Mouse (Mus musculus) urinary bladder, postnatal 10 days (tissue): ENCODE results near the gene Tprkb.
A peak's percentile ranks its signal among the peaks of the same experiment; 100 is the strongest.
"Not testable (repeated sequence)": the region's sequence is repeated elsewhere in the genome, so short reads cannot be mapped to it uniquely, and the experiment has no call there.

Source experiments
- DNase-seq: peaks from one replicate; pipeline ENCODE4 v3.0.0; 2022; ENCODE audit warnings: low spot score

Tprkb gene

DNA sequence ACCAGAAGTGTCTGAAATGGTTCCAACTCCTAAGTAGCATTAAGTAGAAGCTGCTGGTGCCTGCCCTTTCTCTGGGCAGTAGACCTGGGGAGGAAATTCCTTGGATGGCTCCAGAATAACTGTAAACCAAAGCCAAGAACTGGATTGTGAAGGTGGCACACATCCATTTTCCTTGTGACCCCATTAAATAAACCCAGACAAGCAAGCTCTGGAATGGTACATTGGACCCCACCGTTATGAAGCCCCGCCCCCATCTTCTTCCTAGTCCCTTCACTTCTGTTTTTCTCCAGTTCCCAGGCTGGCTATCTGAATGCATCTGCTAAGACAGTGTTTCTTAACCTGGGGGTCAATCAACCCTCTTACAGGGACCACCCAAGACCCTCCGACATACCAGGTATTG lies at the start of gene Tprkb:
Tprkb (plus strand) TSS at position 279 of the 400 bp plus-strand sequence.
- DNase-seq: no peak

DNA sequence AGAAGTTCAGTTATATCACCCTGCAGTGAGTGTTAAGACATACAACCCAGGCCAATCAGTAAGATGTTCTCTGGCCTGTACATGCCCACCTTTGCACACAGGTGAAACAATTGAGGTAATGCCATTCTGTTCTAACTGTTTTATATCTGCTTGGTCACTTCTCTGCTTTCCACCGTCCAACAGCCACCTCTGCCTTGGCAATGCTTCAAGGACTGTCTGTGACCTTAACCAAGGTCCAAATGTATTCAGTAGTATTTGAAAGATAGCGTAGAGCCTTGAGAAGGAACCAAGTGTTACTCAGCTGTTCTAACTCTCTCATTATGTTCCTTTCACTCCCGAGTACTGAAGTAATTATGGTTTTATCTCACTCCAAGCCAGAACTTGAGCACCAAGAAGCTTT lies 49.1 kb upstream of the Tprkb start:
- DNase-seq: no peak

DNA sequence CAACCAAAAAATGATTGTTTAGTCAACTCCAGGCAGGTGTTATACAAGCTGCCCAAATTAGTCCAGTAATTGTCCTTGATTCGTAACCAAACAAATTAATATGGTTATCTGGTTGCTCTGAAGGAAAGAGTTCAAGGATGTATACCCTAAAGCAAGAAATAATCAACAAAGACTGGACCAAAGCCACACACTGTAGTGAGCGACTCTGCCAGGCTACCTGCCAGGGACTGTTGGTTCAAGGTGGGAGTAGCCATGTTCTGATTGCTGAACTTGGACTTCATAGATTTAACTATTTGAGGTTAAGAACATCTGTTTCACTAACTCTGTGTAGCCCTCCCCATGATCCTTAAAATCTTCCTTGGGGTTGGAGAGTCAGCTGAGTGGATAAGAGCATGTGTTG lies 48.5 kb upstream of the Tprkb start:
- DNase-seq: no peak

DNA sequence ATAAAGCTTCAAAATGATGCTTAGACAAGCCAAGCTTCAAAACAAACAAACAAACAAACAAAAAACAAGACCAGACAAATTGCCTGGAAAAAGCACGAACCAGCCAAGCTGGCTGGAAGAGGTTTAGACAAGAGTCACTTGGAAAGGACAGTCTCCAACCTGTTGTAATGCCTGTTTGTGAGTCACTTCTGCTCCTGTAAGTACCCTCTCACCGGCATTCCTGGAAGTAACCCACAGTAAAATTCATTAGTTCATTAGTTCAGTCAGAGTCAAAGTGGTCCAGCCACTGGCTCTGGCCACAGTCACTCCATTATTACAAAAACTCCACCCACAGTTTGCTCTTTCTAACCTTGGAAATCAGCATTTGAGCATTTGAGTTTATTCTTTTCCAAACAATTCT lies 47.8 kb upstream of the Tprkb start:
- DNase-seq: no peak

DNA sequence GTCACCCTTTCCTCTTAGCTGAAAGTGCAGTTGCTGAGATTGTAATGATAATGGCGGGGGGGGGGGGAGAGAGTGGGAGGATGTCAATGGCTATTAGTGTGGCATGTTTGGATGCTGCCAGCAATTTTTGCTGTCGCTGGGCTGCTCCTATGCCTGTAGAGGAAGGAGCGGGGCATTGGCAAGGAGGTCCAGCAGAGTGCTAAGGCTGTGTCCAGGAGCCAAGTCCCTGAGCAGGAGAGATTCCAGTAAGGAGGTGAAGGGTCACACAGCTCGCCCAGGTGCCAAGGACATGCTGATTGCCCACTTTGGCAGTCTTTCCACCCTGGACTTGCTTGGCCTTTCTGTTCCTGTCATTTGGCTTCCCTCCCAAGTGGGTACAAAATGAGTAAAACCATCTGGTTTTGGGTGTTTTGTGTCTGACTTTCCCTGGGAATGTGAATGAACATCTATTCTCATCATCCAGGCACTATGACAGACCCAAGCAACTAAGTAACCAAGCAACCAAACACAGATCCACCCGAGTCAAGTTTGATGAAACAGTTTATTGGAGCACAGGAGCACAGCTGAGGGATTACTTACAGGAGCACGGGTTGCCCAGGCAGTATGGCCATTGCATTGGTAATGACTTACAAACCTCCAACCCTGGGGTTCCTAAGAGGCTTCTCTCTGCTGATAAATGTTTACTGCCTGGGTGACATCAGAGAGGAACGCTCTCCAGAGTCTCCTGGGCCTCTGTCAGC lies 46.6 kb upstream of the Tprkb start:
- not testable (repeated sequence) for DNase-seq

DNA sequence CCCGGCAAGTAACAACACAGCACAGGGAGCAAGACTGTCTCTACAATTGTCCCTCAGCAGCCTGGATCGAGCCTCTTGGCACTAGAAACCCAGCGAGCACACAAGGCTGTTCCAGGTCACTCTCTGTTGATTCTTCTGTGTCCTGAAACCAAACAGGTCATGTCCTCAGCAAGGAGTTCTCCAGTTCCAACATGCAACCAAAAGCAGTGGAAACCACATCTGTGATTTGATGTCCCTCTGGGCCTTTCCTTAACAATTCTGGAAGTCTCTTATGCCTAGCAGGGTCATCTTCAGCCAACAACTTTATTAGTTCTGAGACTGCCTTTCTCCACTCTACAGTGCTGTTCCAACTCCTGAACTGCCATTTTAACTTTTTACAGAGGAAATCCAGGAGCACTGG lies 45.5 kb upstream of the Tprkb start:
- not testable (repeated sequence) for DNase-seq

DNA sequence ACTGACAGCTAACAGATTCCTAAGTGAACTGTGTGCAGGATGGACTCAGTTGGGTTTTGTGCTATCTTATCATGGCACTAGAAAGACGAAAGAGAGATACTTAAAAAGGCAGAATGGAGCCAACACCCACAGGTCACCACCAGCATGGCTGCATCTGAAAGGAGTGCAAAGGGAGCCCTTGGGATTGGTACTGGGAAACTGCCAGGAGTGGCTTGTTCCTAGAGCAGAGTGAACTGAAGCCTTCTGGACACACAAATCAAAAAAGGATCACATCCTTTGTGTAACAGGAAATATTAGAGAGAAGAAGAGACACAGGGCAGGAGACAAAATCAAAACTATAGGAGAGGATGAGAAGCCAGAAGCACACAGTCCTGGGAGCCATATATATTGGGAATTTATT lies 44.7 kb upstream of the Tprkb start:
- not testable (repeated sequence) for DNase-seq

DNA sequence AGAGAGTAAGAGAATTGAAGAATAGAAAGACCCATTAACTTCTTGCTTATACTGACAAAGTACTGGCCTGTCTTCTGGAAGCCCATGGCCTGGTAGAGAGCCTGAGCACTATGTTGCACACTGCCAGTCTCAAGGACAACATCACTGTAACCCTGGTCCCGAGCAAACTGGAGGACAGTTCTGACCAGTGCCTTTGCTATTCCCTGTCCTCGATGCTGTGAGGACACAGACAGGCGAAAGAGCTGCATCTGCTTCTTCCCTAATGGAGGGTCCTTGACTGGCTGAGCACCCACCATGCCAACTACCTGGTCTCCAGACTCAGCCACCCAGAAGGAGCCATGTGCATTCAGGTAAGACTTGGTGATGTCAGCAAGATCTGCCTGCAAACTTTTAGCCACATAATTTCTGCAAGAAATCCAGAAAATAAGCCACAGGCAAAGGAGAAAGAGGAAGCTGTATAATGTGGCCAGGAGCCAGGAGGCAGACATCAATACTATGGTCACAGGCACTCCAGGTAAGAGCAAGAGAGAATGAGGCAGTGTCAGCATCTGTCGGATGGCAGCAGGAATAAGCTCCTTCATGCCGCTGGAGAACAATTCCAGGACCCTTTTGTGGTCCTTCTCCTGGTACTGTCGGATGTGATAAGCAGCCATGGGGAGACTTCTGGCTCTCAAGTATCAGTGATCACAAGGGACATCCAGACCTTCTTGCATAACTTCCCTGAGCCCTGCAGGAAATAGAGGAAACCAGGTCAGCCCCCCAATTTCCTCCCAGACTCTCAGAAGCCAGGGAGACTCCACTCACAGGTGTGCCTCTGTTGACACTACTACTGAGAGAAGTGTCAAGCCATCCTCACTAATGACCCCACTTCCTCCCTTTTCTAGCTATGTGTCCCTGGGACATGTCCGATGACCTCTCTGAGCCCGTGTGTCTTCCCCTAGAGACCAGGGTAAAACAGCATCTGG lies 43.7 kb upstream of the Tprkb start:
- DNase-seq: no peak

DNA sequence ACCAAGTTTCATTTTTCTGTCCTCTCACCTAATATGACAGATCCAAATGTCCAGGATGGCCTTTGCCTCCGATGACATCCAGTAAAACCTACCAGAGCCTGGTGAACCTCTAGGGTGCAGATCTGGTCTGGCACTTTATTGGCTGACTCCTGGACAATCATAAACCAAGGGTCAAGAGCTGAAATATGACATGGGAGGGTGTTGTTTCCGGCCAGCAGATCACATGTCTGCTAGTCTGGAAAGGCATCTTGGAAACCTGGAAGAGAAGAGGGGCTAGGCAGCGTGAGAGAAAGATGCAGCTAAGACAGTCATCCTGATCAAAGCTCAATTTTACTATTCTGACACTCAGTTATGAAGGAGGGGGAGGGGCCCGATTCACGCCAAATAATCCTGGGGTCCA lies 42.7 kb upstream of the Tprkb start, which contains the start of gene Nat8f2:
Nat8f2 (minus strand) TSS at position 153 of the 400 bp plus-strand sequence.
- not testable (repeated sequence) for DNase-seq

DNA sequence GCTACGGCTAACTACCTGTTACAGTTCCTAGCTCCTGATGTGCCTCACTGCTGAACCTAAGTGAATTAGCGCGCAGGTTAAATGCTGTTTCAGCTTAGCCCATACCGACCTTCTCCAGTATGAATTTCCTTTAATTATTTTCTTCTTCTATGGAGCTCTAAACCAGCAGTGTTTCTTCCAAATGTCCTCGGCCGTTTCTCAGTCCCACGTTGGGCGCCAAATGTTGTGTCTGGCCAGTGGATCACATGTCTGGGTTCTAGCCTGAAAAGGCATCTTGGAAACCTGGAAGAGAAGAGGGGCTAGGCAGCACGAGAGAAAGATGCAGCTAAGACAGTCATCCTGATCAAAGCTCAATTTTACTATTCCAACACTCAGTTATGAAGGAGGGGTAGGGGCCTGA lies 28.4 kb upstream of the Tprkb start:
- not testable (repeated sequence) for DNase-seq

DNA sequence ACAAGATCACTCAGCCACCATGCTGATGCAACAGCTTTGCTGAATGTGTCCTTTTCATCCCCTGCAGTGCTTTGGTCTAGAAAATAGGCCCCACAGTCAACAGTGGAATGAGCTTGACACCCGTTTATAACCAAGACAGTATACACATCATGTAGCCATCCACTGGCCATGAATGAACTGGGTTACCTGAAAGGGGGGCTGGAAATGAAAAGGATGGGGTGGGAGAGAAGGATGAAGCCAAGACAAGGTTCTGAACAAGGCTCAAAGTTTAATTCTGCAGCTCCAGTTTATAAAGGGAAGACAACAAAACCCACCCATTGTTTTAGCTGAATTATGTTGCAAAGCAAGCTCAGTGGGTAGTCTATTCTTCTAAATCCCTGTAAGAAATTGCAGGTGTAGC lies 27.4 kb upstream of the Tprkb start:
- DNase-seq: no peak

DNA sequence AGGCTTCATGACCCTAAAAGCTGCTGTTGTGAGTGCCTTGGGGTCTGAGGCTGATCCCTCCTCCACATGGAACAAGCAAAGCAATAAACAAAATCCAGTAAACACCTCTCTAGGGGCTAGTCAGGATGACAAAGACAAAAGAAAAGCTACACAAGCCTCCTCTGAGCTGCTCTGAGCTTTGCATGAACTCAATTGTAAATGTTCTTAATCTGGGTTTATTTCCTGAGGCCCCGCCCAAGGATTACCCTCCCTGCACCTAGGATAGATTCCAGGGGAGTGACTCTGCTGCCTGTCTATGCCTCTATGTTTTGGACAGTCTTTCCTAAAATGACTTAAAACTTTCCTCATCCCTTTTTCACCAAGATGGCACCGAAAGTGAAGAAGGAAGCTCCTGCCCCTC lies 22.7 kb upstream of the Tprkb start:
- DNase-seq: no peak

DNA sequence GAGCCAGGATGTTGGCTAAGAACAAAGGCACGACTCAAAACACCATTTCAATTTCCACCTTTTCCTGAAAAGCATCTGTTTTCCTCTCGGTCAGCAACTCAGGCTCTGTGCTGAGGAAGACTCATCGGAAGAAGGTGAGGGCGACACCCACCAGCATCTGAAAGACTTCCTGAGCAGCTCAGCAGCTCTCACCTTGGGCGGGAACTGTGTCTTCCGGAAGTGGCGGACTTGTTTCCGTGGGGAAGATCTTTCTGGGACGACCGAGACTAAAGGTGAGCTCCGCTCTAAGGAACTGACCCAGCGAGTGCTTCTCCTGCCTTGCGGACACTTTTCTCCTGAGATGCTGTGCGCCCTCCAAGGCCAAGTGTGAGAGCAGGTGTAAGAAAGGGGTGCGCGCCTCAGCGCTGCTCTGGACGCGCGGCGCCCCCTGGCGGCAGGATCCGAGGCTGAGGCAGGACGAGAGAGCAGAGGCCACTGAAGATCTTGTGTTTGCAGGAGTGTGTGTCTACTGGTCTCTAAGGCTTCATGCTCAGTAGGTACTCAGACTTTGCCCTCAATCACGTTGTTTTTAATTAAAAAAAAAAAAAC lies 16.5 kb upstream of the Tprkb start:
- not testable (repeated sequence) for DNase-seq

DNA sequence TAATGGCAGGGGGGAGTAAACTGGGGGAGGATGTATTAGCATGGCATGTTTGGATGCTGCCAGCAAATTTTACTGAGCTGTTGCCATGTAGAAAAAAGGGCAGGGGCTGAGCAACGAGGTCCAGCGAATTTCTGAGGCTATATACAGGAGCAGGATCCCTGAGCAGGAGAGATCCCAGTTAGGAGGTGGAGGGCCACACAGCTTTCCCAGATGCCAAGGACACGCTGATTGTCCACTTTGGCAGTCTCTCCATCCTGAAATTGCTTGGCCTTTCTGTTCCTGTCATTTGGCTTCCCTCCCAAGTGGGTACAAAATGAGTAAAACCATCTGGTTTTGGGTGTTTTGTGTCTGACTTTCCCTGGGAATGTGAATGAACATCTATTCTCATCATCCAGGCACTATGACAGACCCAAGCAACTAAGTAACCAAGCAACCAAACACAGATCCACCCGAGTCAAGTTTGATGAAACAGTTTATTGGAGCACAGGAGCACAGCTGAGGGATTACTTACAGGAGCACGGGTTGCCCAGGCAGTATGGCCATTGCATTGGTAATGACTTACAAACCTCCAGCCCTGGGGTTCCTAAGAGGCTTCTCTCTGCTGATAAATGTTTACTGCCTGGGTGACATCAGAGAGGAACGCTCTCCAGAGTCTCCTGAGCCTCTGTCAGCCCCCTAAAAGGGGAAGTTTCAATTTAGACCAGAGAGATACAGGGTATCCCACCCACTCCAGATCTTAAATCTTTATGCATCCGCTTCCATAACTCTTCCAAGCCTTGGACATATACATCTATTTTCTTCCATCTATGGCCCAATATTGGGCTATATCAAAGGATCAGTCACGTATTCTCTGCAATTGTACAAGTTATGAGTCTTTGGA lies 12.8 kb upstream of the Tprkb start:
- not testable (repeated sequence) for DNase-seq

DNA sequence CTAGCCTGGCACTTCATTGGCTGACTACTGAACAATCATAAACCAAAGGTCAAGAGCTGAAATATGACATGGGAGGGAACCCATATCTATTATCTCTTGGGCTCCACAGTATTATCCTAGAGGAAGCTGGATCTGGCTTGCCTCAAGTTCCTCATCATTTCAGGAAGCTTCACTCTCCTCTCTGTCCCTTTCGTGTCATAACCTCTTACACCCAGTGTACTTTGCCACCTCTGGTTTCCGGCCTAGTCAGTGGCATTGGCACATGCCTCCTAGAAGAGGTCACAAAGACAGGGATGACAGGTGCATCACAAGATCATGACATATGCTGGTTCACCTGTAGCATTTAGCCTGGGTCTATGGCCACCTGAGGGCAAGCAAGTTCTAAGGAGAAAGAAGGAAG lies 9.4 kb upstream of the Tprkb start:
- no peak for DNase-seq

DNA sequence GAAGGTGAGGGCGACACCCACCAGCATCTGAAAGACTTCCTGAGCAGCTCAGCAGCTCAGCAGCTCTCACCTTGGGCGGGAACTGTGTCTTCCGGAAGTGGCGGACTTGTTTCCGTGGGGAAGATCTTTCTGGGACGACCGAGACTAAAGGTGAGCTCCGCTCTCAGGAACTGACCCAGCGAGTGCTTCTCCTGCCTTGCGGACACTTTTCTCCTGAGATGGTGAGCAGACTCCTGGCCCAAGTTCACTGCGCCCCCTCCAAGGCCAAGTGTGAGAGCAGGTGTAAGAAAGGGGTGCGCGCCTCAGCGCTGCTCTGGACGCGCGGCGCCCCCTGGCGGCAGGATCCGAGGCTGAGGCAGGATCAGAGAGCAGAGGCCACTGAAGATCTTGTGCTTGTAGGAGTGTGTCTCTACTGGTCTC lies 7.0 kb upstream of the Tprkb start, which contains the start of gene Nat8f4:
Nat8f4 (minus strand) TSS at position 243 of the 420 bp plus-strand sequence.
- DNase-seq: peak; percentile 41

DNA sequence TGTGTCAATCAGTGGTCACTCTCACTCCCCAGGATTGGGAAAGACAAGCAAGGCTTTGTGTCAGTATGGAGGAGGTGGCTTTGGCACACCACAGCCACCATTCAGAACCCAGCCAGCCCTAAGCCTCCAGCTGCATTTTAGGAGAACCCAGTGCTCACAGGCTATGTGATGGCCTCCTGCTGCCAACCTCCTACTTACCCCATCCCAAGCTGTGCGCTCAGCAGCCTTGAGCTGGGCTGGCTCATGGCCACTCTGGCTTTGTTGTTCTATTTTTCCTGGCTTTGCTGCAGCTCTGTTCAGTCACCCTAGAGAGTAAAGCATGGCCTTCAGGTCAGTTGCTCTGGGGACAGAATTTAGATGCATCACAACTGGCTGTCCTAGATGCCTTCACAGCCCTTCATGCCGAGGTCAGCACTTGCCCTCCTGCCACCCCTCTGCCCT lies 4.7 kb upstream of the Tprkb start:
- DNase-seq: not testable (repeated sequence)

DNA sequence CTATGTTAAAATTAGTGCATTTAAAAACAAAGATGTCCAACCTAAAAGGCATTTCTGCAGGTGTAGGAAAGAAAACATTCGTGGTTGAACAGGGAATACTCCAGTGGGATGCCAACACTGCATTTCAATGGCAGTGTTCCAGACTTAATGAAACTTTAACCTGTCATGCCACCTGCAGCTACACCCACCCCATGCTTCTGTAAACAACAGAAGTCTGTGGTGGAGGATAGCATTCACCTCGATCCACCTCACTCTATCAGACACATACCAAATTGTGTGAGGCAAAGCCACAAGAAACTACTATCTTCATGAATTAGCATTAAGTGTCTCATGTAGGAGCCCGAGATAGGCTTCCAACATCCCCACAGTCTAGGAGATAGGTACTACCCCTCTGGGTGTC lies 3.3 kb upstream of the Tprkb start:
- DNase-seq: no peak

DNA sequence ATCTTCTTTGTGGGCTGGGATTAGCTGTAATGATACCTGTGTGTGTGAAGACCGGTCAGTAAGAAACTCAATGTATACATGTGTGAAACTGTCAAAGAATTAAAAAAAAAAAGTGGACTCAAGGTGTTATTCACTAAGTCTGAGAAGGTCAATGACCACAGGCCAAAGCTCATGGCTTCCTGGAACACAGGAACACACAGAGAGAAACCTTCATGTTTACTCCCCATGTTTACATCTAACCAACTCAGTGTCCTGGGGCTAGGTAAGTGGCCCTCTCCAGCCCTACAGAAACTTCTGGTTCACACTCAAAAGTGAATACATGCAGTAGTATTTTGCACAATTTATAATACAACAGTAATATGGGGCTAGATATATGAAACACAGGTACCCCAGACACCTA lies 2.0 kb upstream of the Tprkb start:
- no peak for DNase-seq

DNA sequence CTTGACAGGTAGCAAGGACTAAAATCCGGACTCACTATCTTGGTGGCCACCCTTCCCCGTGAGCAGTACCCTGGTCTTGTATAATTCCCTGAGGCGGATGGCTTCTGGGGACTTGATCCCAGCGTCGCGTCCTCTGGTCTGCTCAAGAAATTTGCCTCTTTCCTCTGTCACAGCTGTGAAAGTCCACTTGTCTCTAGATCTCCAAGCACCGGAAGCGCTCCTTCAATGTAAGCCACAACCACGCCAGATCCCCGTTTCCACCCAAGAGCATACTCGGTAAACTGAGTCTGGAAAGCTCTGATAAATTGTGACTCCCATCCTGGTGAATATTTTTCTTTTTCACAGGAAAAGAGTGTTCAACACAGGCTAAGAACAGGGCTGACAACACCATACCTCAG lies 3.5 kb downstream of the Tprkb start:
- DNase-seq: no peak
